Mouse (Mus musculus) thymus, postnatal 14 days (tissue): Measurements from ENCODE around the gene Rab26.
A peak's percentile ranks its signal among the peaks of the same experiment; 100 is the strongest.

Experiments
- DNase-seq: peaks from one replicate; pipeline ENCODE4 v3.0.0; 2021

Rab26 gene

GRCm38 (mm10) chr17:24534160-24534718 lies at the start of gene Rab26:
TSS of gene Rab26 (minus strand) at chr17:24534210.
- no peak for DNase-seq

GRCm38 (mm10) chr17:24580287-24580686 lies 46.3 kb upstream of the Rab26 start:
- no peak for DNase-seq

- no peak for DNase-seq
These were observed 45.5 kb upstream of the Rab26 start for GRCm38 (mm10) chr17:24579532-24579931.

GRCm38 (mm10) chr17:24573811-24574210 lies 39.8 kb upstream of the Rab26 start:
- DNase-seq: no peak

GRCm38 (mm10) chr17:24572651-24573245 lies 38.7 kb upstream of the Rab26 start:
- DNase-seq: no peak

- no peak for DNase-seq
These were observed 35.8 kb upstream of the Rab26 start for GRCm38 (mm10) chr17:24569837-24570236.

- no peak for DNase-seq
These were observed 33.2 kb upstream of the Rab26 start for GRCm38 (mm10) chr17:24567034-24567779.

GRCm38 (mm10) chr17:24565792-24566191 lies 31.8 kb upstream of the Rab26 start:
- no peak for DNase-seq

GRCm38 (mm10) chr17:24565092-24565491 lies 31.1 kb upstream of the Rab26 start:
- no peak for DNase-seq

GRCm38 (mm10) chr17:24564422-24564821 lies 30.4 kb upstream of the Rab26 start:
- DNase-seq: no peak

GRCm38 (mm10) chr17:24563638-24564037 lies 29.6 kb upstream of the Rab26 start:
- no peak for DNase-seq

- no peak for DNase-seq
These were observed 27.6 kb upstream of the Rab26 start for GRCm38 (mm10) chr17:24561592-24561991.

GRCm38 (mm10) chr17:24560301-24561028 lies 26.5 kb upstream of the Rab26 start:
- DNase-seq: no peak

GRCm38 (mm10) chr17:24559146-24559545 lies 25.1 kb upstream of the Rab26 start:
- no peak for DNase-seq

- no peak for DNase-seq
These were observed 24.6 kb upstream of the Rab26 start for GRCm38 (mm10) chr17:24558600-24559099.

- DNase-seq: no peak
These were observed 23.1 kb upstream of the Rab26 start for GRCm38 (mm10) chr17:24557091-24557490.

GRCm38 (mm10) chr17:24551050-24551444 lies 17.0 kb upstream of the Rab26 start:
- DNase-seq: no peak

- DNase-seq: peak; percentile 70
These were observed 16.5 kb upstream of the Rab26 start for GRCm38 (mm10) chr17:24550416-24551049.

- peak; percentile 99 for DNase-seq
These were observed 15.8 kb upstream of the Rab26 start, which contains the start of gene Pkd1 for GRCm38 (mm10) chr17:24549618-24550415. TSS of gene Pkd1 (plus strand) at chr17:24549834.

- peak; percentile 51 for DNase-seq
These were observed 15.1 kb upstream of the Rab26 start for GRCm38 (mm10) chr17:24548921-24549617.

- DNase-seq: peak; percentile 51
These were observed 14.4 kb upstream of the Rab26 start for GRCm38 (mm10) chr17:24548435-24548834.
